8 mouse cellular contexts compared by ENCODE assay signal in the genomic region with DNA sequence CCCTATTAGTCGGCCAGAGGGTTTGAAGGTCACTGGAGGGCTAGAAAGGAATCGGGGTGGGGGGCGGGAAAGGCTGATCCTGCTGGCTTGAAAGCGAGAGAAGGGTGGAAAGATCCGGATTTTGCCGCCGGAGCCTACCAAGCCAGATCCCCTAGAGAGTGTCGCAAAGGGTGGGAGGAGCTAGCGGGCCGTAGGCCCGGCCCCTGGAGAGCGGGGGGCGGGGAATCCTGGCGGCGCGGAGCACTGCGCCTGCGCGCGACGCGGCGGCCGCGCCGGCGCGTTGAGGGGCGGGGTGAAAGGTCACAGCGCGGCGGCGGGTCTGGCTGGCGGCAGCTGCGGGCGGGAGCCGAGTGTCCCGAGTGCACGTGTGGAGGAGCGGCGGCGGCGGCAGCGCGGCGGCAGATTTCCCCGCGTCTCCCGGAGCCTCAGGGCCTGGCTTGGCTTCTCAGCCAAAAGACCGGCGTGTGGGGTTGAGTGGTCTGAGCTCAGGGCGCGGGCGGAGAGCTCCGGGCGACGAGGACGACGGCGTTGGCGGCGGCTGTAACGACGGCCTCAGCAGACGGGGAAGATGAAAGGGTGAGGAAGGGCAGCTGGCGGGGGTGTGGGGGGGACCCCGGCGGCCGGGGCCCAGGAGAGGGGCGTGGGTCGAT. TPM values are rescaled to one million over a fixed set of nuclear protein-coding genes. Genes with fewer than 3 reads are reported as not detected.
DNase-seq lines count a peak whose midpoint lies in the region; ATAC-seq and TF ChIP-seq lines count a peak whose summit lies in the region.

A gene (minus strand): TSS at position 170 of the 650 bp plus-strand sequence.
A gene (plus strand): TSS at position 295 of the 650 bp plus-strand sequence.

- DNase-seq in MEL (ENCODE audit: low read depth, low spot score), result peak; percentile 88
- DNase-seq in cerebellum, adult 2 months, result peak; percentile 92 to 93
- peak; percentile 97 for DNase-seq in forebrain, postnatal 0 days
- DNase-seq in layer of hippocampus, postnatal 14 days (ENCODE audit: low spot score in 2 of 2), result peak; percentile 87 to 95
- DNase-seq in lung, postnatal 14 days, result peak; percentile 92
- peak; percentile 89 for DNase-seq in retina, adult 2 months (ENCODE audit: low read depth, low spot score)
- peak; percentile 92 to 94 for DNase-seq in thymus, postnatal 36 days

- ATAC-seq in forebrain, postnatal 0 days, result peak; percentile 90
- ATAC-seq in hematopoietic stem cell, adult 5-6 weeks (replicated peaks in 1 of 2; ENCODE audit: insufficient read depth in 1 of 2, low FRiP score in 2 of 2, low TSS enrichment in 1 of 2, low read depth in 1 of 2, poor library complexity in 2 of 2, severe bottlenecking in 2 of 2), result peak; percentile 43 to 57; a peak in 3 of 4 replicates

- H3K4me2 ChIP-seq in forebrain, postnatal 0 days (ENCODE audit: low read depth), result peak within 1 kb of the TSS; percentile 70

- TF ChIP-seq RAD21 in MEL (IDR thresholded peaks at IDR 0.05; ENCODE audit: low read depth, low read length), result no peak

- peak; percentile 81 to 88 for TF ChIP-seq POLR2A in MEL (IDR thresholded peaks at IDR 0.05; ENCODE audit: control insufficient read depth in 1 of 2, insufficient read depth in 1 of 2, low read depth in 1 of 2, low read length in 2 of 2, poor library complexity in 1 of 2)
- TF ChIP-seq POLR2A in cerebellum, adult 2 months (IDR thresholded peaks at IDR 0.05; ENCODE audit: borderline replicate concordance, insufficient read depth, low read length), result peak; percentile 64; the same call in 1 of the 2 replicates

- peaks cover 50% of the 10 kb centered on the region for H3K79me2 ChIP-seq in MEL (ENCODE audit: control insufficient read depth, insufficient read depth, low read length, poor library complexity)

- peak within 1 kb of the TSS; percentile 100 for H3K27ac ChIP-seq in MEL (ENCODE audit: control insufficient read depth, low read depth, low read length)
- H3K27ac ChIP-seq in cerebellum, adult 2 months (ENCODE audit: insufficient read depth, low read length), result peak within 1 kb of the TSS; percentile 99
- peak within 1 kb of the TSS; percentile 92 for H3K27ac ChIP-seq in forebrain, postnatal 0 days (ENCODE audit: low read depth, low read length)

- TF ChIP-seq CTCF in MEL (IDR thresholded peaks at IDR 0.05 in 2 of 3, conservative IDR thresholded peaks at IDR 0.05 in 1 of 3; ENCODE audit: control insufficient read depth in 1 of 3, insufficient read depth in 1 of 3, low read depth in 2 of 3, low read length in 3 of 3, poor library complexity in 1 of 3, severe bottlenecking in 1 of 3), result no peak
- no peak for TF ChIP-seq CTCF in cerebellum, adult 2 months (IDR thresholded peaks at IDR 0.05; ENCODE audit: borderline replicate concordance, insufficient read depth, low read depth, low read length)
- no peak for TF ChIP-seq CTCF in forebrain, postnatal 0 days (IDR thresholded peaks at IDR 0.05; ENCODE audit: low read depth)

- no peak for TF ChIP-seq EP300 in MEL (IDR thresholded peaks at IDR 0.05; ENCODE audit: low read depth in 1 of 2, low read length in 2 of 2)

- peaks cover 4 to 34% of the 10 kb centered on the region in 2 experiments for H3K36me3 ChIP-seq in MEL (ENCODE audit: control insufficient read depth in 1 of 2, insufficient read depth in 2 of 2, low read length in 2 of 2)
- no peaks in the 10 kb centered on the region for H3K36me3 ChIP-seq in forebrain, postnatal 0 days (ENCODE audit: insufficient read depth)

- WGBS in cerebellum, adult 2 months, result under 1% methylated on average over 71 of the region's 71 CpGs
- WGBS in forebrain, postnatal 0 days, result under 1% methylated on average over 71 of the region's 71 CpGs

- H3K9me3 ChIP-seq in MEL (replicated peaks; ENCODE audit: insufficient read depth, low read length), result no peaks in the 10 kb centered on the region
- no peaks in the 10 kb centered on the region for H3K9me3 ChIP-seq in forebrain, postnatal 0 days (ENCODE audit: low read length)

- H3K27me3 ChIP-seq in MEL (ENCODE audit: control insufficient read depth in 1 of 2, insufficient read depth in 2 of 2, low read length in 2 of 2), result no peaks in the 10 kb centered on the region
- no peaks in the 10 kb centered on the region for H3K27me3 ChIP-seq in cerebellum, adult 2 months (ENCODE audit: control insufficient read depth, insufficient read depth, low read length)
- no peaks in the 10 kb centered on the region for H3K27me3 ChIP-seq in forebrain, postnatal 0 days (ENCODE audit: insufficient read depth, low read length)

- peak within 1 kb of the TSS; percentile 100 for H3K9ac ChIP-seq in MEL (ENCODE audit: control insufficient read depth, low read depth, low read length, poor library complexity, severe bottlenecking)
- H3K9ac ChIP-seq in forebrain, postnatal 0 days, result peak within 1 kb of the TSS; percentile 93

- peak within 1 kb of the TSS; percentile 96 to 100 for H3K4me3 ChIP-seq in MEL (ENCODE audit: control insufficient read depth in 1 of 2, insufficient read depth in 1 of 2, low read depth in 2 of 2, low read length in 2 of 2)
- peak within 1 kb of the TSS; percentile 97 for H3K4me3 ChIP-seq in cerebellum, adult 2 months (replicated peaks; ENCODE audit: insufficient read depth, low read depth, low read length)
- H3K4me3 ChIP-seq in forebrain, postnatal 0 days (ENCODE audit: low read depth, low read length), result peak within 1 kb of the TSS; percentile 94

- H3K4me1 ChIP-seq in MEL (ENCODE audit: control insufficient read depth in 1 of 2, insufficient read depth in 2 of 2, low read length in 2 of 2), result peaks cover 6 to 11% of the 10 kb centered on the region in 2 experiments
- no peaks in the 10 kb centered on the region for H3K4me1 ChIP-seq in cerebellum, adult 2 months (ENCODE audit: control insufficient read depth, insufficient read depth, low read length)
- H3K4me1 ChIP-seq in forebrain, postnatal 0 days (ENCODE audit: insufficient read depth), result peaks cover 12% of the 10 kb centered on the region; the same call in 1 of the 2 replicates

TF ChIP-seq in MEL, 35 proteins besides CTCF, POLR2A, EP300 and RAD21 (continues in another document):
- TF ChIP-seq JUND (IDR thresholded peaks at IDR 0.05; ENCODE audit: low read depth, low read length) (no peak), USF2 (IDR thresholded peaks at IDR 0.05; ENCODE audit: borderline replicate concordance in 1 of 2, insufficient read depth in 1 of 2, low read depth in 1 of 2, low read length in 2 of 2) (no peak), TCF12 (IDR thresholded peaks at IDR 0.05; ENCODE audit: low read depth, low read length) (0 out of 2 replicates have a peak, but pooled peaks have one; percentile 31), NRF1 (IDR thresholded peaks at IDR 0.05; ENCODE audit: insufficient read depth, low read depth, low read length, poor library complexity, severe bottlenecking) (peak; percentile 95), BHLHE40 (IDR thresholded peaks at IDR 0.05; ENCODE audit: borderline replicate concordance, low read depth, low read length) (no peak), MAX (IDR thresholded peaks at IDR 0.05; ENCODE audit: low read length) (no peak; the same call in 1 of the 2 replicates), UBTF (IDR thresholded peaks at IDR 0.05; ENCODE audit: borderline replicate concordance, insufficient read depth, low read depth, low read length) (no peak), SMC3 (IDR thresholded peaks at IDR 0.05; ENCODE audit: low read depth, low read length) (no peak), GABPA (IDR thresholded peaks at IDR 0.05; ENCODE audit: low read depth, low read length) (no peak), TBP (IDR thresholded peaks at IDR 0.05; ENCODE audit: low read depth, low read length) (peak; percentile 40; the same call in 1 of the 2 replicates), POLR2AphosphoS5 (IDR thresholded peaks at IDR 0.05; ENCODE audit: borderline replicate concordance, low read depth, low read length) (no peak), MYB (IDR thresholded peaks at IDR 0.05; ENCODE audit: low read depth, low read length) (no peak), GATA1 (IDR thresholded peaks at IDR 0.05; ENCODE audit: low read depth, low read length) (no peak), MAZ (IDR thresholded peaks at IDR 0.05; ENCODE audit: low read depth, low read length) (no peak), MEF2A (IDR thresholded peaks at IDR 0.05; ENCODE audit: extremely low read depth, insufficient replicate concordance, low read depth, low read length, poor library complexity, severe bottlenecking) (no peak), CHD1 (IDR thresholded peaks at IDR 0.05; ENCODE audit: low read depth, low read length) (0 out of 2 replicates have a peak, but pooled peaks have one; percentile 45), HCFC1 (IDR thresholded peaks at IDR 0.05; ENCODE audit: low read depth, low read length) (no peak), KAT2A (conservative IDR thresholded peaks at IDR 0.05; ENCODE audit: low read depth, low read length) (no peak; the same call in 1 of the 2 replicates), SIN3A (IDR thresholded peaks at IDR 0.05; ENCODE audit: low read length) (no peak), ZNF384 (IDR thresholded peaks at IDR 0.05; ENCODE audit: low read depth, low read length) (no peak), ETS1 (IDR thresholded peaks at IDR 0.05; ENCODE audit: low read depth, low read length) (no peak), NELFE (IDR thresholded peaks at IDR 0.05; ENCODE audit: low read depth, low read length) (peak; percentile 88), CHD2 (IDR thresholded peaks at IDR 0.05; ENCODE audit: low read length) (no peak), USF1 (IDR thresholded peaks at IDR 0.05; ENCODE audit: low read depth, low read length) (no peak)

RNA-seq across cellular contexts. Expression of the first gene that starts in this region (rescaled TPM):
- 34.9 and 42.5 TPM in 2 replicates for total RNA-seq in MEL (2012; rRNA removed)
- 10 to 100 TPM in 1 of 2 experiments, not detected in 1; 38.5 TPM for polyA plus RNA-seq in MEL (2012; ENCODE audit: insufficient read depth in 1 of 2, insufficient read length in 2 of 2, low read depth in 1 of 2, low replicate concordance in 2 of 2, missing spikeins in 1 of 2)
- 230 and 250 TPM in 2 replicates for polyA plus RNA-seq in cerebellum, adult 2 months (2012; rRNA removed)
- 192 TPM in 2 replicates for total RNA-seq in forebrain, postnatal 0 days (2014; rRNA removed)
- polyA plus RNA-seq in forebrain, postnatal 0 days (2015; fragmentation: Nextera tagmentation; extraction: Ambion mirVana), result 132 and 149 TPM in 2 replicates
- 49.9 and 68.7 TPM in 2 replicates for total RNA-seq in hematopoietic stem cell, adult 5-6 weeks (2017)
- 100 to 1,000 TPM; 491 to 508 TPM for total RNA-seq in layer of hippocampus, postnatal 14 days (2021)

RNA-seq across cellular contexts. Expression of the second gene that starts in this region (rescaled TPM):
- total RNA-seq in MEL (2012; rRNA removed), result 52.1 and 52.8 TPM in 2 replicates
- polyA plus RNA-seq in MEL (2012; ENCODE audit: insufficient read depth in 1 of 2, insufficient read length in 2 of 2, low read depth in 1 of 2, low replicate concordance in 2 of 2, missing spikeins in 1 of 2), result 100 to 1,000 TPM in 1 of 2 experiments, 10 to 100 TPM in 1; 90.4 to 204 TPM
- polyA plus RNA-seq in cerebellum, adult 2 months (2012; rRNA removed), result 28.9 and 30.0 TPM in 2 replicates
- 16.2 and 19.8 TPM in 2 replicates for total RNA-seq in forebrain, postnatal 0 days (2014; rRNA removed)
- 43.4 and 51.6 TPM in 2 replicates for polyA plus RNA-seq in forebrain, postnatal 0 days (2015; fragmentation: Nextera tagmentation; extraction: Ambion mirVana)
- total RNA-seq in hematopoietic stem cell, adult 5-6 weeks (2017), result 95.1 and 108 TPM in 2 replicates
- 10 to 100 TPM; 52.6 to 54.0 TPM for total RNA-seq in layer of hippocampus, postnatal 14 days (2021)

Comparison
In these comparisons a context has a peak if more than half of its experiments do, and no peak if none do; other contexts are left out.
1. Peak in every context shown above with its lines: DNase-seq, ATAC-seq, H3K4me3 ChIP-seq and H3K27ac ChIP-seq.